Mouse (Mus musculus): ENCODE results near the gene Gm13889.

DNA sequence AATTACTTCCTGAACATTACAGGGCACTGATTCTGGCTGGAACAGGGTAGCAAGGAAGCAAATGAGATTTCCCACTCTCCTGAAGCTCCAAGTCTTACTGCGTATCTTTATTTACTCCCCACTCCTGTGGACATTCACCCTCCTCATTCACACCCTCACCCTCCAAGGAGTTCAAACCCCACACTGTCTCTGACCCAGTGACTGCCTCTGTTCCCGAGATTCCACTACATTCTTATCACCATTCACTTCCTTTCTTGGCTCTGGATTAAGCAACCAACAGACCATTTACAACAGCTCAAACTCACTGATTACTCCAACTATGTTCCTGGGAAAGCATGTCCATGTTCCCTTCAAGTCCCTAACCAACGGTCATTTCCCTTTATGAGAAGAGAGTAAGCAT lies 34.3 kb upstream of the Gm13889 start:
- no peak for TF ChIP-seq CTCF (IDR thresholded peaks at IDR 0.05; ENCODE audit: low read depth)
- no peak for TF ChIP-seq EP300 (IDR thresholded peaks at IDR 0.05; ENCODE audit: low read depth)

Measured in liver, postnatal 0 days (tissue).